Mouse (Mus musculus): ENCODE results near the gene Csnk1g1.

Gene Csnk1g1

GRCm38 (mm10) chr9:65995603-65996376, 87.1 kb downstream of the Csnk1g1 start:
- DNase-seq (ENCODE audit: low spot score in 2 of 2), result no peak

- DNase-seq (ENCODE audit: low spot score in 2 of 2), result no peak
These were observed 90.2 kb downstream of the Csnk1g1 start for GRCm38 (mm10) chr9:65998965-65999364.

GRCm38 (mm10) chr9:66004380-66004779, 95.7 kb downstream of the Csnk1g1 start:
- peak; percentile 12 to 24 for DNase-seq (ENCODE audit: low spot score in 2 of 2)

GRCm38 (mm10) chr9:66007603-66008202, 99.0 kb downstream of the Csnk1g1 start:
- no peak for DNase-seq (ENCODE audit: low spot score in 2 of 2)

GRCm38 (mm10) chr9:66020601-66021000, 111.9 kb downstream of the Csnk1g1 start:
- DNase-seq (ENCODE audit: low spot score in 2 of 2), result no peak

- no peak for DNase-seq (ENCODE audit: low spot score in 2 of 2)
These were observed 129.4 kb downstream of the Csnk1g1 start for GRCm38 (mm10) chr9:66038082-66038481.

- no peak for DNase-seq (ENCODE audit: low spot score in 2 of 2)
These were observed 129.9 kb downstream of the Csnk1g1 start for GRCm38 (mm10) chr9:66038581-66038980.

- DNase-seq (ENCODE audit: low spot score in 2 of 2), result no peak
These were observed 130.6 kb downstream of the Csnk1g1 start for GRCm38 (mm10) chr9:66039290-66039689.

GRCm38 (mm10) chr9:66040801-66041200, 132.1 kb downstream of the Csnk1g1 start:
- no peak for DNase-seq (ENCODE audit: low spot score in 2 of 2)

- no peak for DNase-seq (ENCODE audit: low spot score in 2 of 2)
These were observed 133.6 kb downstream of the Csnk1g1 start for GRCm38 (mm10) chr9:66042331-66042730.

GRCm38 (mm10) chr9:66043241-66043640, 134.5 kb downstream of the Csnk1g1 start:
- DNase-seq (ENCODE audit: low spot score in 2 of 2), result no peak

GRCm38 (mm10) chr9:66049931-66050601, 141.3 kb downstream of the Csnk1g1 start:
- DNase-seq (ENCODE audit: low spot score in 2 of 2), result no peak

GRCm38 (mm10) chr9:66051493-66051892, 142.8 kb downstream of the Csnk1g1 start:
- no peak for DNase-seq (ENCODE audit: low spot score in 2 of 2)

GRCm38 (mm10) chr9:66052731-66053130, 144.0 kb downstream of the Csnk1g1 start:
- DNase-seq (ENCODE audit: low spot score in 2 of 2), result no peak

GRCm38 (mm10) chr9:66053620-66054019, 144.9 kb downstream of the Csnk1g1 start:
- DNase-seq (ENCODE audit: low spot score in 2 of 2), result no peak

- DNase-seq (ENCODE audit: low spot score in 2 of 2), result peak; percentile 96 to 98
These were observed 151.0 kb downstream of the Csnk1g1 start, which contains the start of gene Ppib for GRCm38 (mm10) chr9:66059583-66060307. Gene Ppib (plus strand): TSS chr9:66060222.

- no peak for DNase-seq (ENCODE audit: low spot score in 2 of 2)
These were observed 151.6 kb downstream of the Csnk1g1 start for GRCm38 (mm10) chr9:66060308-66060647.

GRCm38 (mm10) chr9:66060986-66061385, 152.3 kb downstream of the Csnk1g1 start:
- DNase-seq (ENCODE audit: low spot score in 2 of 2), result no peak

GRCm38 (mm10) chr9:66061656-66062055, 152.9 kb downstream of the Csnk1g1 start:
- DNase-seq (ENCODE audit: low spot score in 2 of 2), result no peak

GRCm38 (mm10) chr9:66063446-66063845, 154.7 kb downstream of the Csnk1g1 start:
- DNase-seq (ENCODE audit: low spot score in 2 of 2), result no peak

GRCm38 (mm10) chr9:66064316-66064715, 155.6 kb downstream of the Csnk1g1 start:
- DNase-seq (ENCODE audit: low spot score in 2 of 2), result no peak

GRCm38 (mm10) chr9:66066791-66067190, 158.1 kb downstream of the Csnk1g1 start:
- DNase-seq (ENCODE audit: low spot score in 2 of 2), result no peak
